Mouse (Mus musculus) layer of hippocampus, adult 6 months (tissue): Measurements from ENCODE around the gene Dbn1. TPM values are rescaled to one million over a fixed set of nuclear protein-coding genes. Genes with fewer than 3 reads are reported as not detected.

Source experiments
- long read RNA-seq, 2 experiments: library from polyadenylated mRNA; unstranded; transcript quantifications; one replicate each; pipeline ENCODE4 v2.0.0; 2019 to 2020
- microRNA-seq: library from miRNA; unstranded; fragments of <30 nt; microRNA quantifications from one replicate; pipeline ENCODE4 v1.2.0, GENCODE M21; 2020
- polyA plus RNA-seq: library from polyadenylated mRNA; unstranded; fragments of <200 nt; fragmentation: Nextera tagmentation; gene quantifications from 2 replicates; pipeline ENCODE4 v1.2.3, GENCODE M21; 2021

The Dbn1 gene
- 77.0 and 77.4 TPM in 2 replicates for polyA plus RNA-seq
- long read RNA-seq, experiment 1, transcript Dbn1-203 (14 exons, 2,940 nt): minor isoform, 8 of 125 reads
- long read RNA-seq, experiment 1, transcript Dbn1-202 (14 exons, 2,378 nt): minor isoform, 5 of 125 reads
- long read RNA-seq, experiment 1, transcript Dbn1-201 (15 exons, 3,078 nt): major isoform, 33 of 125 reads
- long read RNA-seq, experiment 1, partial matches to known transcripts: 51 of 125 reads
- long read RNA-seq, experiment 1, other reads (novel, unspliced or antisense): 28 of 125 reads
- long read RNA-seq, experiment 2, transcript Dbn1-203 (14 exons, 2,940 nt): minor isoform, 63 of 974 reads
- long read RNA-seq, experiment 2, transcript Dbn1-201 (15 exons, 3,078 nt): major isoform, 484 of 974 reads
- long read RNA-seq, experiment 2, transcript Dbn1-202 (14 exons, 2,378 nt): minor isoform, 25 of 974 reads
- long read RNA-seq, experiment 2, partial matches to known transcripts: 125 of 974 reads
- long read RNA-seq, experiment 2, other reads (novel, unspliced or antisense): 277 of 974 reads

GRCm38 (mm10) chr13:55487578-55488498, at the start of gene Dbn1:
Gene Dbn1 (minus strand): TSS chr13:55488111.

DNA sequence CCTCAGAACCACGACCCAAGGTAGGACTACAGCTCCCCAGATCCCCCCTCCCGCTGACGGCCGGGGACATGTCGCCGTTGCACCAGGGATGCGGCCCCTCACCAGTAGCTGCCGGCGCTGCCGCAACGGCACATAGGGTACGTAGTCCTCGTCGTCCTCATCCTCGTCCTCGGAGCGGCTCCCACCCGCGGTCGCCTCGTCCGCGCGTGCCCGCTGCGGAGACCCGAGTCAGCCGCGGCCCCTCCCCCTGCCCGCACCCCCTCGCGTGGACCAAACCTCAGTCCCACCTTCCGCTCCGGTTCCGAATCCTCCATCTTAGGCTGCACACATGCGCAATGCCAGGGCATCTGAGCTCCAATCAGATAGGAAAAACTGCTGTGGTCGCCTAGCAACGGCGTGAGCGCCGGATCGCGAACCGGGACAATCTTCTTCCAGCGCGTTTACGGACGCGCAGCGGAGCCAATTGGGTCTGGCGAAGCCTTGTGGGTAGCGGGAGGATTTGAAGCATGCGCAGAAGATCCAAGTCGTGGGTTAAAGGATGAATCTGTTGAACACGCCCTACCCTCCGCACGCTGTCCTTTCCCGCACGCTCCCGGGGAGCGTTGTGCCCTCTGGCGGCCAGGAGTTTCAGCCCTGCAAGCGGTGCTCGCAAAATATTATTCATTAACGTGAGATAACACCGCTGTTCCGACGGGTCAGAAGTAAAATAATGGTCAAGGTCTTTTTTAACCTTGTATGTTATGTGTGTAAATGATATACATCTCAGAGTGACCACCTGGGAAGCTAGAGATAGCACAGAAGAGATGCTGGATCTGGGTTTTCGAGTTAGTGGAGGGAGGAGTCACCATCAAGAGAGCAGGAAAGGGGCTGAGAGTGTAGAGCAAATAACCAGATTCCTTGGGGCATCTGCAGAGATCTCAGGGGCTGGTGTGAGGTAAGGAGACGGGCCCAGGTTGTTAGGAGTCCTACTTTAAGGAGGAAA, 48.6 kb upstream of the Dbn1 start, which contains the start of gene Ddx41:
Gene Ddx41 (minus strand): TSS at position 465 of the 982 bp plus-strand sequence.

DNA sequence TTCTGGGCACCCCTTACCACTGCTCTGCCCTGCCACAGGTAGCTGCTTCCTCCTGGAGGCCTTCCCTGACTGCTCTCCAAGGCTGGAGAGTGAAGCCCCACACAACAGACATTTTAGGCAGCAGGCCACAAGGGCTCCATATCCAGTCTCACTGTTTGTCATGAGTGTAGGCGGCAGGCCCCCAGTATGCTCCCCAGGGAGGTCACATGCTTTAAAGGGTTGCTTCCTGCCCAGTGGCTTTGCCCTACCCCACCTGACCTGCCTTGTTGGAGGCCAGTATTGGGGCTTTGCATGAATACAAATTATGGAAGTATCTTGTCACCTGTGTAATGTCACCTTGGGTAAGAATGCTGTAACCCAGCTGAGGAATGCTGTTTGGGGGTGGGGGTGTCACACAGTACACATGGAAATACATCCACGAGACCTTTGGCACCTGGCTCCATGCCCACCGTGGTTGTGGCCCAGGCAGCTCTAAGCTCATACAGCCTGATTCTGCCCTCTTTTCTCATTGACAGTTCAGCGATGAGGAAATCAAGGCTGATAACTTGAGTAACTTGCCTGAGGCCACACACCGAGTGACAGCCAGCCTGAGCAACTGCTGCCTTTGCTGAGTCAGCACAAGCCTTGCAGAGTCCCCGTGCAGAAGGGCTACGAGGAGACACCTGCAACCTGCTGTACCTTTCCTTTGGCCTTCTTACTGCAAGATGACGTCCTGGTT, 41.4 kb upstream of the Dbn1 start, which contains the start of gene Dok3:
Gene Dok3 (minus strand): TSS at position 99 of the 718 bp plus-strand sequence.

DNA sequence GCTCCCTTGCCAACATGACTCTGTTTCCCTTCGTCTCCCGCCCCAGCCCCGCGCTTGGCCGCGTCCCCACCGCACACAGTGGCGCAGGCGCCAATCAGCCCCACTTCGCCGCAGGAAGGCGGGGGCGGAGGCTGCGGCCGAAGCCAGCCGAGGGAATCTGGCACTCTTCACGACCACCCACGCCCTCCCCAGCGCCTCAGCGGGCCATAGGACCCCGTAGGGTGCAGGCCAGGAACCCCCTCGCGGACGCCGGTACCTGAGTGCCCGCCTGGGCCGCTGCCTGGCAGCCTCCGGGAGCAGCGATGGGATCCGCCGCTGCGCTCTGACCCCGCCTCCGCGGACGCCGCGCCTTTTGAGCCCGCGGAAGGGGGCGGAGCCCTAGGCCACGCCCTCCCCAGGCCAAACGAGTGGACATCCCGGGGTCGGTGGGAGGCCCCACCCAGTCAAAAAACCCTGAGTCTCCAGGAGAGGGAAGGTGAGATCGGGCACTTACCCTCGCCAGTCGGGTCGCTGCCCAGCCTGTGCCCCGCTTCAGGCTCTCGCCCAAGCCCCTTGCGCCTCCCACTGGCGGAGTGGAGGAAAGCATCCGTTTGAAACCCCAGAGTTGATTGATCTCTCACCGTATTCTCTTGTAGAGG, 25.3 kb upstream of the Dbn1 start, which contains the start of gene Pdlim7:
Gene Pdlim7 (minus strand): TSS at position 566 of the 638 bp plus-strand sequence.

GRCm38 (mm10) chr13:55464027-55464884, 23.7 kb downstream of the Dbn1 start, which contains the start of gene Prr7:
Gene Prr7 (plus strand): TSS chr13:55464267.

DNA sequence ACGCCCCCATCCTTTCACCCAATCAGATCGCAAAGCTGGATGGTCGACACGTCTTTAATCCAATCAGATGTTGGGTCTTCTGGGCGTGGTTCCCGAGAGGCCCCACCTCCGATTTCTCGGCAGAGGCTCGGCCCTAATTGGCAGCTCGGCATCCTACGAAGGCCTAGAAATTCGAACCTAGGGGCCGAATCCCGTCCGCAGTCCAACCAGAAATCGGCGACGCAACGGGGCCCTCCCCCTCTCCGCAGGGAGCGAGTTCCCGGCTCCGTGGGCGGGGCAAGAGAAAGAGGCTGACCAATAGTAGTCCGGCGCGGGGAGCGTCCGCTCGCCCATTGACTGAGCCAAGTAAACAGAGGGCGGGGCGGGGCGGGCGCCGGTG, 43.0 kb downstream of the Dbn1 start, which contains the start of gene Grk6:
Gene Grk6 (plus strand): TSS at position 136 of the 379 bp plus-strand sequence.

DNA sequence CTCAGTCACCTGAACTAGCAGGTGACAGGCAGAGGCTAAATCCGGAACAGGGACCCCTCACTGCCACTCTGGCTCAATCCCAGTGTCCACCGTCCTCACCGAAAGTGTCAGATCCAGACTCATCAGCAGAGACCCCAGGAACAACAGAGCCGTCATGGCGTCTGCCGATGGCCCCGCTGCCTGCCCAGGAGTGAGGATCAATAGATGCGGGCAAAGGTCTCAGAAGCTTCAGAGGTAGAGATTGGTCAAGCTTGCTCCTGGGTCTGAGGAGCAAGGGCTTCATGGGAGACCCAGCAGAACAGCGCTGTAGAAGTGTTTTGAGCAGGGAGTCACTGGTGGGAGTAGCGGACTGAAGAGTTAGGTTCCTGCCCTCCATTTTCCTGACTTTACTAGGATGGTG, 61.3 kb downstream of the Dbn1 start, which contains the start of gene F12:
Gene F12 (minus strand): TSS at position 181 of the 400 bp plus-strand sequence.

Small RNA genes lying within 50 kb of the gene (microRNA-seq; reads per million reads assigned to microRNA genes)
- 5.4 reads per million, percentile 19 among the genes with 10 or more reads in this experiment for gene Mir6943
- 62.7 reads per million, percentile 53 among the genes with 10 or more reads in this experiment for gene Mir6944
- gene Mir6945: 7.9 reads per million, percentile 28 among the genes with 10 or more reads in this experiment

Other genes starting within 250 kb of the Dbn1 start
- gene Prelid1, start 167.6 kb downstream of the Dbn1 start, polyA plus RNA-seq: 186 and 202 TPM in 2 replicates
- 98.9 and 112 TPM in 2 replicates for gene Rab24, start 166.2 kb downstream of the Dbn1 start, polyA plus RNA-seq
- 0.82 and 1.2 TPM in 2 replicates for gene Mxd3, start 158.3 kb downstream of the Dbn1 start, polyA plus RNA-seq
- 34.0 and 39.1 TPM in 2 replicates for gene Lman2, start 125.3 kb downstream of the Dbn1 start, polyA plus RNA-seq
- 82.4 and 84.1 TPM in 2 replicates for gene Rgs14, start 118.4 kb downstream of the Dbn1 start, polyA plus RNA-seq
- not detected in 2 replicates for gene Slc34a1, start 89.9 kb downstream of the Dbn1 start, polyA plus RNA-seq
- 0.60 and 0.63 TPM in 2 replicates for gene Pfn3, start 72.9 kb downstream of the Dbn1 start, polyA plus RNA-seq
- gene F12, start 61.3 kb downstream of the Dbn1 start, polyA plus RNA-seq: 0.06 and 0.24 TPM in 2 replicates
- 4.7 and 5.0 TPM in 2 replicates for gene Grk6, start 43.0 kb downstream of the Dbn1 start, polyA plus RNA-seq
- 10.1 and 19.9 TPM in 2 replicates for gene Prr7, start 23.8 kb downstream of the Dbn1 start, polyA plus RNA-seq
- 72.8 and 76.0 TPM in 2 replicates for gene Pdlim7, start 25.6 kb upstream of the Dbn1 start, polyA plus RNA-seq
- 0.36 and 0.55 TPM in 2 replicates for gene Dok3, start 41.2 kb upstream of the Dbn1 start, polyA plus RNA-seq
- 38.0 and 38.6 TPM in 2 replicates for gene Ddx41, start 48.5 kb upstream of the Dbn1 start, polyA plus RNA-seq
- gene Fam193b, start 83.0 kb upstream of the Dbn1 start, polyA plus RNA-seq: 2.9 and 3.3 TPM in 2 replicates
- gene Tmed9, start 85.6 kb upstream of the Dbn1 start, polyA plus RNA-seq: 33.6 and 40.8 TPM in 2 replicates
- 16.6 and 17.8 TPM in 2 replicates for gene B4galt7, start 111.8 kb upstream of the Dbn1 start, polyA plus RNA-seq
- 52.2 and 57.9 TPM in 2 replicates for gene Caml, start 134.9 kb upstream of the Dbn1 start, polyA plus RNA-seq
- gene Ddx46, start 146.9 kb upstream of the Dbn1 start, polyA plus RNA-seq: 11.7 and 11.8 TPM in 2 replicates
- 43.8 and 44.3 TPM in 2 replicates for gene B230219D22Rik, start 205.0 kb upstream of the Dbn1 start, polyA plus RNA-seq
- gene Txndc15, start 226.5 kb upstream of the Dbn1 start, polyA plus RNA-seq: 204 and 211 TPM in 2 replicates
- 72.3 and 91.3 TPM in 2 replicates for gene Pcbd2, start 239.3 kb upstream of the Dbn1 start, polyA plus RNA-seq